Mouse (Mus musculus) cortical plate, adult 2 months (tissue): Measurements from ENCODE around the gene Hsd11b1.

Source experiments
- CTCF ChIP-seq: fragments of 200-500 bp; IDR thresholded peaks from 2 replicates; pipeline ENCODE4 v1.5.1; 2011; ENCODE audit warnings: mild to moderate bottlenecking, control low read depth, low read length; ENCODE audit not compliant: insufficient read depth; ENCODE audit errors: extremely low read depth
- POLR2A ChIP-seq: fragments of 200-500 bp; IDR thresholded peaks from 2 replicates; pipeline ENCODE4 v1.6.1; 2011; ENCODE audit warnings: mild to moderate bottlenecking, low read length, control low read depth; ENCODE audit not compliant: insufficient read depth; ENCODE audit errors: extremely low read depth

DNA sequence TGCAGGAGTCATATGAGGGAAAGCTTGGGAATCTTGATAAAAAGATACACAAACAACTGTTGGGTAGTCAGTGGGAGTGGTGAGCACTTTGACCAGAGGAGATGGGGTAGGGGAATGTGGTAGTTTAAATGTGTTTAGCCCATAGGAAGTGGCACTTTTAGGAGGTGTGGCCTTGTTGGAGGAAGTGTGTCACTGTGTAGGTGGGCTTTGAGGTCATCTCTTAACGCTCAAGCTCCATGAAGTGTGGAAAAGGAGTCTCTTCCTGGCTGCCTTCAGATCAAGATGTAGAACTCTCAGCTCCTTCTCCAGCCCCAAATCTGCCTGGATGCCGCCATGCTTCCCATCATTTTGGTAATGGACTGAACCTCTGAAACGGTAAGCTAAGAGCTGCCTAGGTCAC lies 56.4 kb downstream of the Hsd11b1 start, which contains the start of gene Lamb3:
- TF ChIP-seq POLR2A (no peak), CTCF (no peak)
